Mouse (Mus musculus) adrenal gland, adult 2 months (tissue): ENCODE measurements around the gene Vmn2r41. TPM values are rescaled to one million over a fixed set of nuclear protein-coding genes. Genes with fewer than 3 reads are reported as not detected.
A peak's percentile ranks its signal among the peaks of the same experiment; 100 is the strongest.
"Not testable (repeated sequence)": the region's sequence is repeated elsewhere in the genome, so short reads cannot be mapped to it uniquely, and the experiment has no call there.

Source experiments
- DNase-seq: peaks from one replicate; pipeline ENCODE4 v3.0.0; 2021
- long read RNA-seq: library from polyadenylated mRNA; stranded (forward); transcript quantifications from one replicate; pipeline ENCODE4 v2.0.0, GENCODE M21; 2021
- polyA plus RNA-seq: library from polyadenylated mRNA; depleted of rRNA; stranded (reverse); fragments of >200 nt; gene quantifications from 2 replicates; pipeline ENCODE4 v1.2.3, GENCODE M21; 2012; rRNA removed
- total RNA-seq, 2 experiments: library from RNA; stranded (reverse); gene quantifications; 2 replicates each; pipeline ENCODE4 v1.2.3; 2021

Vmn2r41 gene
- total RNA-seq (not detected), polyA plus RNA-seq (not detected in 2 replicates)
- long read RNA-seq, result 0 reads

GRCm38 (mm10) chr7:8161554-8161953 is at the start of gene Vmn2r41:
TSS of gene Vmn2r41 (minus strand) at chr7:8161654.
- not testable (repeated sequence) for DNase-seq

DNA sequence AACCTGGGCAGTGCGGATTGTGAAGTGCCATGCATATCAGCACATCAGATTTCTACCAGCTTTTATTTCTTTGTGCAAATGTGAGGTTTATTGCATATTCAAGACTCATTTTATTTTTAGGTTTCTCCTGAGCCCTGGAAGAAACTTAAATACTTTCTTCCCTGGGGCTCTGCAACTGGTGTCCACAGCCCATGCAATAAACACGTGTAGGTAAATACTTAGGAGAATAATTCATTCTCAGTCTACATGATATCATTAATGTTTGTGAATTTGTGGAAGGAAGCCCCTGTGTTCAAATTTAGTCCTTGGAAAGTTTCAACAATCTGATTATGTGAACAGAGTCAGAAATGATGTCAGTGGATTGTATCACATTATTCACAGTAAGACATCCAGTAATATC is 38.8 kb upstream of the Vmn2r41 start, which contains the start of gene Vmn2r42:
Gene Vmn2r42, minus strand, starts transcription at position 101 of the 400 bp plus-strand sequence.
- DNase-seq, result not testable (repeated sequence)

DNA sequence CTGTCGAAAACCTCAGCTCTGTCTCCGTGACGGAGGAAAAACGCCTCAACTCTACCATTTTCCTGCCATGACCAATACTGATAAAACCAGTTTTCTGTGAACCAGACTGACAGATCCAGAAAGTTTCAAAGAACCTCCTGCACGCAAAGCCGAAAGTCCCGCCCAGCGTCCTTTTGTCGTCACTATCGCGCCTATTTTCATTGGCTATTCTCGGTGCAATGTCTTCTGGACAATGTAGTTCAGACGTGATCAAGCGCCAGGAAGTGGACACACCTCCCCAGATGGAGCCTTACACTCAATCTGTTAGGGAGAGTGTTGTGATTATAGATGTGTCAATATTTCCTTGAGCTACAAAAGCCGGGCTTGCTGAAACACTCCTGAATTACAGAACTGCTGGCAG is 68.6 kb downstream of the Vmn2r41 start:
- DNase-seq, result peak; percentile 73

Other genes starting within 250 kb of the Vmn2r41 start
- not detected for gene Vmn2r42, start 38.7 kb upstream of the Vmn2r41 start, total RNA-seq
- gene Vmn2r42, start 38.7 kb upstream of the Vmn2r41 start, polyA plus RNA-seq, result not detected in 2 replicates
- gene Vmn2r43, start 98.9 kb upstream of the Vmn2r41 start, total RNA-seq, result not detected
- not detected in 2 replicates for gene Vmn2r43, start 98.9 kb upstream of the Vmn2r41 start, polyA plus RNA-seq
- not detected for gene Vmn2r44, start 221.7 kb upstream of the Vmn2r41 start, total RNA-seq
- gene Vmn2r44, start 221.7 kb upstream of the Vmn2r41 start, polyA plus RNA-seq, result not detected in 2 replicates